Mouse (Mus musculus): ENCODE results near the gene Cstf3.

Cstf3 gene

GRCm38 (mm10) chr2:104714254-104714691 lies 124.0 kb downstream of the Cstf3 start:
- no peak for DNase-seq

All from right cerebral cortex, postnatal 4 days (tissue).